Mouse (Mus musculus): Measurements from ENCODE around the gene Lss.
A peak's percentile ranks its signal among the peaks of the same experiment; 100 is the strongest.

The Lss gene

DNA sequence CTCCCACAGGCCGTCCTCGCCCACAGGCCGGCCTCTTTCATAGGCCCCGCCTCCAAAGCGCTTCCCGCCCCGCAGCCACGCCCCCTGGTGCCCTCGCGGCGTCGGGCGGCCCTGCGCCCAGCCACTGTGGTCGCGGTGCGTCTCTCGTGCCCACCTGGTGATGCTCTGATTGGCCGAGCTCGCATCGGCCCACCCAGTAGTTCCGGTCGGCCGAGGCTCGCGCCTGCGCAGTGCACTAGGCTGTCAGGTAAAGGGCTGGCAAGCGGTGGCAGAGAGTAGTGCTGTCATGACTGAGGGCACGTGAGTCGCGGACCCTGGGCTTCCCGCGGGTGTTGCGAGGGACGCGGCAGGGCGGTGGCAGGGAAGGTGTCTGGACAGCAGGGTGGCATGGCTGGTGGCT, at the start of gene Lss:
TSS of gene Lss (plus strand) at position 214 of the 400 bp plus-strand sequence.
- peak; percentile 96 for DNase-seq (ENCODE audit: low spot score in 2 of 2)

DNA sequence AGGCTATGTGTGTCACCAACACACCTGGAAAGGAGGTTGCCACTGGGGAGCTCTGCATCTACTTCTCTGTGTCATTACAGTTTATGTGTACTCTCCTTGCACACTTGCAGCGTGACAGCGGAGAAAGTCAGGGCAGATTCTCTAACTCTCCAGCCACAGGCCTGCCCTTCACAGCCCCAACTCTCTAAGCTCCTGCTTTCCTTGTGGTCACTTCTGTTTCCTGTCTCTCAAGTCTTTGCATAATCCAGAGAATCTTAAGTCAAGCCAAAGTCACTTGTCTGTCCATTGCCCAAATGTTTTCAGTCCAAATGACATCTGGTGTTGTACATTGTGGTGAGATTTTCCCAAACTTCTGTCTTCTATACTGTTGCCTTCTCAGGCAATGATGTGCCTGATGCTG, 45.1 kb upstream of the Lss start:
- DNase-seq (ENCODE audit: low spot score in 2 of 2) = no peak

DNA sequence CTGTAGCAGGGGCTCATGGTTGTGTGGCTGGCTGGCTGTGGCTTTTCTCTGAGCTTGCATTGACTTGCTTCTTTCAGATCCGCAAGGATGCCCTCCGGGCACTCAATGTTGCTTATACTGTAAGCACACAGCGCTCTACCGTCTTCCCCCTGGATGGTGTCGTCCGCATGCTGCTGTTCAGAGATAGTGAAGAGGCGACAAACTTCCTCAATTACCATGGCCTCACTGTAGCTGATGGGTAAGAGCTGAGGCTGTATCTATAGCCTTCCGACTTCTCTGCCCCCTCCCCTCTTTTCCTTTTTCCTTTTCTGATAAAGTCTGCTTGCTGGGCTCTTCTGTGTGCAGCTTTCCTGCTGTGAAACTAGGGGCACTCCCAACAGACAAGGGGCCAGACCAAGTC, 43.1 kb upstream of the Lss start:
- no peak for DNase-seq (ENCODE audit: low spot score in 2 of 2)

DNA sequence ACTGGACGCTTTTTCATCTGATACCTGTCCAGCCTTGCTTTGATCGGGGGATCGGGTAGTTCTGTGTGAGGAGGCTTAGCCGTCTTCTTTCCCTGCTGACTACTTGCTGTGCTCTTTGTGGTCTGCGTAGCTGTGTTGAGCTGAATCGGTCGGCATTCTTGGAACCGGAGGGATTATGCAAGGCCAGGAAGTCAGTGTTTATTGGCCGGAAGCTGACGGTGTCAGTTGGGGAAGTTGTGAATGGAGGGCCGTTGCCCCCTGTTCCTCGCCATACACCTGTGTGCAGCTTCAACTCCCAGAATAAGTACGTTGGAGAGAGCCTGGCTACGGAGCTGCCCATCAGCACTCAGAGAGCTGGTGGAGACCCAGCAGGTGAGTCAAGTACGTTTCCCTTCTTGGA, 42.2 kb upstream of the Lss start:
- DNase-seq (ENCODE audit: low spot score in 2 of 2) = no peak

DNA sequence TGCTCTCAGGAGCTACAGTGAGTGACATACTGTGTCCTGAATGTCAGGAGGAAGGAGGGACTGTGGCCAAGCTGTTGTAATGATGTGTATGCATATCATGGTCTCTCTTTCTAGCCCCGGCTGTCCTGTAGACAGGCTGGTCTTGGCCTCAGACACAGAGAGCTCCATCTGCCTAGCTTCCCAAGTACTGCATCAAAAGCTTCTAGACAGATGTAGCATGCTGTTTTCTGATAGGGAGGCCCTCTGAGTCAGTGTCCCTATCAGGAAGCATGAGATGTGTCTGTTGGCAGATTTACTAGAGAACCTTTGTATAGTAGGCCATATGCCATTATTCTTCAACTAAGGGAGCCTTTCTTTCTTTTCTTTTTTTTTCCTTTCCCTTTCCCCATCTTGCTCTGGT, 37.9 kb upstream of the Lss start:
- DNase-seq (ENCODE audit: low spot score in 2 of 2) = no peak

DNA sequence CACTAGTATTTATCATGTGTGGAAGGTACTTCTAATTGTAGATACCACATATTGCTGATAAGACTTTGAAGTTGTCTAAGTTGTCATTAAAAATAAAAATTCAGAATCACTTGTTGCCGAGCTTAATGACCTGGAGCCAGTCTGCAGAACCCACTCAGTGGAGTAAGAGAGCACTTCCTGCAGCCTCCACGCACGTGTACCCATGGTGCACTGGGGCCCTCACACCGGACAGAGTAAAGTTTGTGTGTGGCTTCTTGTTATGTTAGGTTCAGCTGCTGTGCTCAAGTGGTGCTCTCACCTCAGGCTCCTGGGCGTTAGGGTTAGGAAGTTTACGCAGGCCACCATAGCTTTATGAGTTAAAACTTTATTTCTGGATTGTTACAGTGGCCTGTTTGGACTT, 35.9 kb upstream of the Lss start:
- DNase-seq (ENCODE audit: low spot score in 2 of 2) = no peak

DNA sequence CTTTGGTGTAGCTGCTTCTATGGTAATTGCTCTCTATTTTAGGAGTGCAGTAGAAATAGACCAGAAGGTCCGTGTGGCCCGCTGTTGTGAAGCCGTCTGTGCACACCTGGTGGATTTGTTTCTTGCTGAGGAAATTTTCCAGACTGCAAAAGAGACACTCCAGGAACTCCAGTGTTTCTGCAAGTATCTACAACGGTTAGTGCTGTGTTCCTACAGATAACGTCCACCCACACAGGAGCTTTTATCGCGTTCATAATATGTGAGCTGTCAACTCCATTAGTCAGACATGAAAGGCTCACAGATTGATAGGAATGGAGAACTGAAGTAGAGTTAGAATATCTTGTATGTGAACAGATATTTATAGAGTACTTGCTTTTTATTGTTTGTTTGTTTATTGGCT, 35.0 kb upstream of the Lss start:
- no peak for DNase-seq (ENCODE audit: low spot score in 2 of 2)

DNA sequence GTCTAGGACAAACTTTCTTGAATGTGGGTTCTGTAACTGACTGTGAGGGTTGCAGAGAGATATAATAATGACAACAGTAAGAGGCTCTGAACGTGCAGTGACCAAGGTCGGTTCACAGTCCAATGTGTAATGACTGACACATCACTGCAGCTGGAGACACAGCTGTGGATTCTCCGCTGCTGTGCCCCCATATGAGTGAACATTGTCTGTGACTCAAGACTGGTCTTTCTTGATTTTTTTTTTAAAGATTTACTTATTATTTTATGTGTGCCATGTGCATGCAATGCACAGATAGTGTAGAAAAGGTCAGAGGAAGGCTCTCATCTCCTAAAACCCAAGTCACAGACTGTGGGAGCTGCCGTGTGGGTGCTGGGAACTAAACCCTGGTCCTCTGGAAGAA, 33.9 kb upstream of the Lss start:
- no peak for DNase-seq (ENCODE audit: low spot score in 2 of 2)

DNA sequence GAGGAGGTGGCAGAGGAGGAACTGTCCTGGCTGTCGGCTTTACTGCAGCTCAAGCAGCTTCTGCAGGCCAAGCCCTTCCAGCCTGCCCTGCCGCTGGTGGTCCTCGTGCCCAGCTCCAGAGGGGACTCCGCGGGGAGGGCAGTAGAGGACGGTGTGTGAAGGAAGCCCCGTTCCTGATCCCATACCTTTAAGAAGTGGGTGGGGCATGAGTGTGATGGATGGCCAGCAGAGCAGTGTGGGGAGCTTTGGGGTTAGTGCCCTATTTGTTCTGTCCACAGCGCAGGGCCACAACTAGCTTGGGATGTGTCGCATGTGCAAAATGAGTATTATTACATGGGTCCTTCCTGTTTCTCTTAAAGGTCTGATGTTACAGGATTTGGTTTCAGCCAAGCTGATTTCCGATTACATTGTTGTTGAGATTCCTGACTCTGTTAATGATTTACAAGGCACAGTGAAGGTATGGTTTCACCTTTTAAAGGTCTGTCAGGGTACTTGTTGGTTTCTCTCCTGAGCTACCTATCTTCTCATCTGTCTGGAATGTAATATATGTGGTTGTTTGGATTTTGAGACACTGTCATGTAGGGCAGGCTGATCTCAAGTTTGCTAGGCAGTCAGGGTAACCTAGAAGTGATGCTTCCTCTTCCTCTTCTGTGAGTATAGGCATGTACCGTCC, 27.0 kb upstream of the Lss start:
- DNase-seq (ENCODE audit: low spot score in 2 of 2) = no peak

DNA sequence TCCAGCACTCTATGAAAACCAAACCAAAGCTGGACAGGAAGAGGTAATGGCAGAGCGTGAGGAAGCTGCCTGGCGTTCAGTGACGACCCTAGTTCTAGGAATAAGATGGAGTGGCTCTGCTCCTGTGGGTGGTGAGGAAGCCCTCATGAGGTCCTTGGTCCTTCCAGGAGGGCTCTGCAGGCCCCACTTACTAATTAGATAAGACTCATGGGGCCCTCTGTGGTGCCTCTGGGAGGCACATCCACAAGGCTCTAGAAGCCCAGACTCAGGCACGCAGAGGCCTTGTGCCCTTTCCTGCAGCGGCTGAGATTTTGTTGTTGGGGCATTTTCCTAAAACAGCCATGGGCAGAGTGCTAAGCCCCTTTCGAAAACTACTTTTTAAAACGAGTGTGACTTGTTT, 25.5 kb upstream of the Lss start:
- DNase-seq (ENCODE audit: low spot score in 2 of 2) = no peak

DNA sequence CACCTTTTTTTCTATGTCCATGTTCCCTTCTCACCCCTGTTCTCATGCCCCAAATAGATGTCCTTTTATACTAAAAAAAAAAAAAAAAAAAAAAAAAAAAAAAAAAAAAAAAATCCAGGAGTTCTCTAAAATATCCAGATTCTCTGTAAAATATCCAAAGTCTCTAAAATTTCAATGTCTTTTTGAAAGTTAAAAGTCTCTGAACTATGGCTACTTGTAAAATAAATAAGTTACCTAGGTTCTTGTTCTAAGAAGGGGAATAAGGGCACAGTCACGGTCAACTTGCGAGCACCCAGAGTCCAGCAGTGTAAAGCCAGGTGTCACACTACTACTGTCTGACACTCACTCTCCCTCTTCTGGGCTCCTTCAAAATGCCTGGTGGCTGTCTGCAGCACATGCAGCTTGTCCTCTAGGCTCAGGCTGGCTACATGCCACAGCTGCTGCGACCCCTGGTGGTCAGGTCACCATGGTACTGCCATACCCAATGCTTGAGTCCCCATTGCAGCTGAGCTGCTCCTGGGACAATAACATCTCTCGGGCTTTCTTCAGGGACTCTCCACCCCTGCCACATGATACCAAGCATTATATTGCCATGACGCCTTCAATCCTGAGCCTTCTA, 18.3 kb upstream of the Lss start:
- peak; percentile 64 to 87 for DNase-seq (ENCODE audit: low spot score in 2 of 2)

DNA sequence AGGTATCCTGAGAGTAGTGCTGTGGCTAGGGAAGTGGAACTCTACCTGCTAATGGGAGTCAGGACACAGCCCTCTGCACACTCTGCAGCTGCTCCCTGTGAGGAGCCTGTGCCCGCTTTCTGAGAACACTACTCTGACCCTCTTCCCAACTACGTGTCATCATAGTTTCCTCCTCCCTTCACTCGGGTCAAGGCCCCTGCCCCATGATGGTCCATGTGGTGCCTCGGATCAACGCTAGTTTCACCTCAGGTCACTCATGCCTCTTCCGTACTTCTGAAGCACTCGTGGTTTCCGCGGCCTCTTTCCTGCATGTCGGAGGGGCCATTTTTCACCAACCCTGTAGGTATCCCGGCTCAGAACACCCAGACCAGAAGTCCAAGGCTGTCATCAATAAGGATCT, 466 bp upstream of the Lss start:
- DNase-seq (ENCODE audit: low spot score in 2 of 2) = no peak

DNA sequence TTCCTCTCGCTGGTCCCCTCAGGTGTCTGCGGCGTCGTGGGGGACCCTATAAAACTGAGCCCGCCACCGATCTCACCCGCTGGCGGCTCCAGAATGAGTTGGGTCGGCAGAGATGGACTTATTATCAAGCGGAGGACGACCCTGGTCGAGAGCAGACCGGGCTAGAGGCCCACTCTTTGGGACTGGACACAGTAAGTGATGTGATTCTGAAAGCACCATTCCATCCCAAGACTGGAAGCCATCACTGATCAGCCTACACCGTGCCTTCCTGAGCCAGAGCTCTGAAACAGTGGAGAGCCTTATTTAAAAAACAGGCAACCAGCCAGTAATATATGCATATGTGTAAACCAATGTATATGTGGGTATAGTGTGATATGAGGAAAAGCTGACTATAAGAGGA, 440 bp downstream of the Lss start:
- no peak for DNase-seq (ENCODE audit: low spot score in 2 of 2)

DNA sequence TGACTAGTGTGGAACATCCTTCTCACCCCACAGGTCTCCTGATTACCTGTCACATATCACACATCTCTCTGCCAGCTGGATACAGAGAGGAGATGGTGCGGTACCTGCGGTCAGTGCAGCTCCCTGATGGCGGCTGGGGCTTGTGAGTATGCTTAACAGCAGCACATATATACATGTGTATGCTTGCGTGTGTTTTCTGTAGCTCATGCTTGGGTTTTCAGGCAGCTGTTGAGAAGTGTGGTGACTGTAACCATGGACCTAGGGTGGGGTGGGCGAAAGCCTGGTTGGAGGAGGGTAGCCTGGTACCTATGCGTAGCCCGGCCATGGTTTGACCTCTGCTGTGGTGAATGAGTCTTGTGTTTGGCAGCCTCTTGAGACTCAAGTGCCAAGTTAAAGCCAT, 4.1 kb downstream of the Lss start:
- no peak for DNase-seq (ENCODE audit: low spot score in 2 of 2)

DNA sequence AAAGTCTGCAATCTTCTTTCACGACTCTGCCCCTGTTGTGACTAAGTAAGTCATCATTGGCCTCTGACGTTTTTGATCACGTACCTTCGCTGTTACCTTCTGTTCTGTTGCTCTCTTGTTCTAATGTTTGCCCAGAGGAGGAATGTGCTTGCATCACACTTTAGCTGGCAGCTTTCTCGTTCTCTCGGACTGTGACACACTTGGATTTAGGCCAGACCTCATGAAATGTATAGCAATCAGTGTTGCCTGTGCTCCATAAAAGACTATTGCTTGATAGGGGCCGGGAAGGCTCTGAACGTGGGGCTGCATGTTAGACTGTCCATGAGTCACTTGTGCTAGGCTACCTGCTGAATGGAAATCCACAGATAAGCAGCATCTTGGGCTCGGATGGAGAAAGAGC, 6.2 kb downstream of the Lss start:
- no peak for DNase-seq (ENCODE audit: low spot score in 2 of 2)

DNA sequence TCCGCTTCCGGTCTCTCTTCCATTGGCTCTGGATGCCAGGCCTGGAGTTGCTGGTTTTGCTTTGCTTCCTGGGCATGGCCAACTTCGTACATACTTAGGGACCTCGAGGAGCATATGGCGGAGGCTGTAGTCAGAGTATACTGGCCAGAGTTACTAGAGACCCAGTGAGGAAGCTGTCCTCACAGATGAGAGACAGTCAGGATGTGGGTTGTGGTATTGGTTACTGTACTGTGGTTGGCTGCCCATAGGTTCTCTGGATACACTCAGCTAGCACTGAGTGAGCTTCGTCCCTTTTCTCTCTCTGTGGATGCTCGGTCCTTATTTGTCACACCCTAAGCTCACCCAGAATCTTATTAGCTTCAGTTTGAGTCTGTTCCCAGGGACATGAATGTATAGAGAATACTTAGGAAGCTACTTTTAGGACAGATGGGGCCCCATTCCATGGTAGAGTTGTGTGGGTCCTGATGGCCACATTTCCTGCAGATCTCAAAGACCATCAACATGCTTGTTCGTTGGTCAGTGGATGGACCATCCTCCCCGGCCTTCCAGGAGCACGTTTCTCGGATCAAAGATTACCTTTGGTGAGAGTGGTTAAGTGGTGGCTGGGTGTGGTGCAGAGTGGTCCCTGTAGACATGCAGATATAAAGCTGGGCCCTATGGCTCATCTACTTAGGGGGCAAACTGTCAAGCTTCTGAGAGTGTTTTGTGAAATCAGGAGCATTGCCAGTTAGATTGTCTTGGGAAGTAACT, 10.1 kb downstream of the Lss start:
- DNase-seq (ENCODE audit: low spot score in 2 of 2) = no peak

DNA sequence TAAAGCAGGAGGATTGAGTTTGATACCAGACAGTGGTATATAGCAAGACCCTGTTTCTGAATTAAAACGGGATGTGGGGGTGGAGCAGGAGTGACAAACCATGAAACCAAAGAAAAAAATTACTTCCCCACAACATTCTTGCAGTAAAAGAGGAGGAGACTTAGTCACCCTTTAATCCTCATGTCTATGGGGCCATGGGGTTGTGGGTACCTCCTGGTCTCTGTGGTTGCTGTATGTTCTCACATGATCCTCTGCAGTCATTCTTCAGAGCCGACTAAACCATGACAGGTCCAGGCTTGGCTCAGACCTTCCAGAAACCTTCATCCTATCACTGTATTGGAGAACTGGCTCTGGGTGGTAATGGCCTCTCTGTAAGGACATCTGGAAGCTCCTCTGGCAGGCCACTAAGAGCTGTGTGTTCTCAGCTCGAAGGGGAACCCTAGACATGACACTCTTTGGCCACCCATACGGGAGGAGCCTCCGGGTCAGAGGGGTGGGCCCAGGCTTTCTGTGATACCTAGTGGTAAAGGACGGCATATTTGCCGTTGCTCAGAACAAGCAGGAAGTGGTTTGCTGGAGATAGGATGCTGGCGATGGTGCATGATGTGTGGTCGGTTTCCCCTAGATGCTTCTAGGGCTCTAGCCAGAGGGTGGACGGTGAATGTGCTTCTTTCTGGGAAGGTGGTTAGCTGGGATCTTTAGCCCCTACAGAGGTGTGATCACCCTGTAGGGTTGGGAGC, 11.4 kb downstream of the Lss start:
- peak; percentile 20 to 21 for DNase-seq (ENCODE audit: low spot score in 2 of 2)

DNA sequence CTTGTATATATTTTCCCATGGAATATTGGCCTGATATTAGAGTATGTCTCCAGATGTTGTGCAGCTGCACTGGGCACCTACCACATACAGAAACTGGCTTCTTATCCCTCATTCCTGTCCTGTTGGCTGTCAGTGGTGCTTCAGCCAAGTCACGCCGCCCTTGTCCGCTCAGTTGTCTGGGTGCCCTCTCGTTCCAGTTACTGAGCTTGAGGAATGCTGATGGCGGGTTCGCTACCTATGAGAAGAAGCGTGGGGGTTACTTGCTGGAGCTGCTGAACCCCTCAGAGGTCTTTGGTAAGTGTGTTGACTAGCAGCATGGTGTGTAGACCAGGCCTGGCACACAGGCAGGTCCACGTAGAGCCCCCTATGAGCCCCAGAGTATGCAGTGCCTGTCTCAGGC, 15.2 kb downstream of the Lss start:
- no peak for DNase-seq (ENCODE audit: low spot score in 2 of 2)

DNA sequence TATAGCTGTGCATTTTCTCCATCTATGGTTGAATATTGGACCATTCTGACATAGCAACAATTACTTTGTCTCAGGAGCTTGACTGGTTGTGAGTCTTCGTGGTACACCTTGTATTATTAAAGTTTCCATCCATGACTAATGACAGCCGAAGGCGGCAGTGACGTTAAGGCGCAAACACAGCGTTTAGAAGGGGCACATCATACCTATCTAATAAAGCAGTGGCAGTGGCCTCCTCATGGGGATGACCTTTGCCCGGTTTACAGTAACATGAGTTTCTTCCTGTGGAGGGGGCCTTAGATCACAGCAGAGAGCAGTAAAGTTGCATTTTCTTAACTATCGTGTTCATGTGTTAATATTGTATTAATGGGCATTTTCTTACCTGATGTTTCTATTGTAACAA, 16.8 kb downstream of the Lss start:
- DNase-seq (ENCODE audit: low spot score in 2 of 2) = no peak

DNA sequence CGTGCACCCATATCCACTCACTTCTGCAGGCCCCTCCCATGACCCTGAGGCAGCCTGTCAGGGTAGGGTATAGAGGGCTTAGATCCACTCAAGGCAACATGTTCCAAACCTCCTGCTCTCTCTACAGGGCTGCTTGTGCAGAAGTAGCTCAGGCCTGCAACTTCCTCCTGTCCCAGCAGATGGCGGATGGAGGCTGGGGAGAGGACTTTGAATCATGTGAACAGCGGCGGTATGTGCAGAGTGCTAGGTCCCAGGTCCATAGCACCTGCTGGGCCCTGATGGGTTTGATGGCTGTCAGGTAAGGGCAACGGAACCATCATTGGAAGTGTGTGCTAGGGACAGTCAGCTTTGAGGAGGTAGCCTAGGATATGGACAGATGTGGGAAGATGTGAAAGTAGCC, 19.1 kb downstream of the Lss start:
- DNase-seq (ENCODE audit: low spot score in 2 of 2) = no peak

DNA sequence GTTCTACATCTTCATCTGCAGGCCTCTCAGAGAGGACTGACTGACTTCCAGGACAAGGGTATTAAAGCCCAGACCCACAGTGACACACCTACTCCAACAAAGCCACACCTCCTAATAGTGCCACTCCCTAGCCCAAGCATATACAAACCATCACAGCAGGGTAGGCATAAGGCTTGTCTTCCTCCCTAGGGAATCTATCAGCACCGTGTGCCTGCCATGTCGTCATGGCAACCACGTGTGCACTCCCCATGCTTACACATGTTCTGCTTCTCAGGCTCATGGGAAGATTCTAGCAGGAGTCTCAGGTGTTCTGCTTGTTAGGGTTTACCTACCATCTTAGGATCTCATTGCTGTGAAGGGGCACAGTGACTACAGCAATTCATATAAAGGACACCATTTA, 20.2 kb downstream of the Lss start:
- no peak for DNase-seq (ENCODE audit: low spot score in 2 of 2)

DNA sequence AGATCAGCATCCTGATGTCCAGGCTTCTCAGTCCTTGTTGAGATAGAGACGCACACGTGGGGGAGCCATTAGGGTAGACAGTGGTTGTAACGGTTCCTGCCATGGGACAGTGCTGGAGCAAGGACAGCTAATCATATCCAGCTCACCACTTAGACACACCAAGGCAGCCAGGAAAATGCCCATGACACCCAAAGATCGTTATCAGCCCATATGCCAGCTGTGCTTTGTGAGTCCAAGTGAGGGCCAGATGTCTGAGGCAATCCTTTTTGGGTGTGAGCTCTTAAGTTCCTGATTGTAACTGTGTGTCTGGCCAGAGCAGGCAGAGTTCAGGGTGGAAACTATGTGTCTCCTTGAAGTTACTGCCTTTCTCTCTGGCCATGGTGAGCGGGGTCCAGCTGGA, 22.7 kb downstream of the Lss start:
- DNase-seq (ENCODE audit: low spot score in 2 of 2) = no peak

DNA sequence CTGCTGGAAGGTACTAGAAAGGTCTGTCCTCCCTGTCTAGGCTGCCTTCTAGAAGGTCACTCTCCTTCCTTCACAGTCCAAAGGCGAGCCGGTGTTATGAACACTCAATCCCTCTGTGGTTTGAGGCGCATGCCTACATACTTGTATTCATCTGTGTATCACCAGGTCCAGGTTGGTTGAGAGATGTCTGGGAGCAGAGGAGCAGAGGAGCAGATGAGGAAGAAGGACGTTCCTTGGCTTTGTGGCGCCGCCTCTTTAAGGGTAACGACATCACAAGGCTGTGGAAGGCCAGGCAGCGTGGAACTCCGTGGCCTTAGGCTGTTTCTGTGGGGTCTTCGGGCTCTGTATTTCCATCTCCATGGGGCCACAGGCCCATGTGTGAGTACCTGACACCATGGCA, 30.6 kb downstream of the Lss start, which contains the start of gene Spatc1l:
TSS of gene Spatc1l (plus strand) at position 301 of the 400 bp plus-strand sequence.
- no peak for DNase-seq (ENCODE audit: low spot score in 2 of 2)
